Mouse (Mus musculus): ENCODE measurements around the gene Gprasp2.
A peak's percentile ranks its signal among the peaks of the same experiment; 100 is the strongest.
"Not testable (repeated sequence)": the region's sequence is repeated elsewhere in the genome, so short reads cannot be mapped to it uniquely, and the experiment has no call there.

Gprasp2 gene

GRCm38 (mm10) chrX:135838521-135839360 is at the start of gene Gprasp2:
TSS of gene Gprasp2 (plus strand) at chrX:135839034.
- peak in 1 of 2 experiments; percentile 14 for DNase-seq (ENCODE audit: low read depth in 2 of 2, low spot score in 2 of 2)

- DNase-seq (ENCODE audit: low read depth in 2 of 2, low spot score in 2 of 2), result no peak
Measured at GRCm38 (mm10) chrX:135791536-135791935, 47.3 kb upstream of the Gprasp2 start.

- no peak for DNase-seq (ENCODE audit: low read depth in 2 of 2, low spot score in 2 of 2)
Measured at GRCm38 (mm10) chrX:135792326-135792725, 46.5 kb upstream of the Gprasp2 start.

GRCm38 (mm10) chrX:135795591-135796304 is 43.1 kb upstream of the Gprasp2 start:
- peak in 1 of 2 experiments; percentile 21 for DNase-seq (ENCODE audit: low read depth in 2 of 2, low spot score in 2 of 2)

- not testable (repeated sequence) for DNase-seq (ENCODE audit: low read depth in 2 of 2, low spot score in 2 of 2)
Measured at GRCm38 (mm10) chrX:135796305-135797211, 42.3 kb upstream of the Gprasp2 start.

GRCm38 (mm10) chrX:135797212-135797644 is 41.6 kb upstream of the Gprasp2 start, which contains the start of gene Bhlhb9:
TSS of gene Bhlhb9 (plus strand) at chrX:135797594.
- peak; percentile 28 to 47 for DNase-seq (ENCODE audit: low read depth in 2 of 2, low spot score in 2 of 2)

GRCm38 (mm10) chrX:135804149-135804548 is 34.7 kb upstream of the Gprasp2 start:
- no peak for DNase-seq (ENCODE audit: low read depth in 2 of 2, low spot score in 2 of 2)

- peak; percentile 18 to 36 for DNase-seq (ENCODE audit: low read depth in 2 of 2, low spot score in 2 of 2)
Measured at GRCm38 (mm10) chrX:135805780-135806179, 33.1 kb upstream of the Gprasp2 start.

GRCm38 (mm10) chrX:135835896-135836295 is 2.9 kb upstream of the Gprasp2 start:
- not testable (repeated sequence) for DNase-seq (ENCODE audit: low read depth in 2 of 2, low spot score in 2 of 2)

- no peak for DNase-seq (ENCODE audit: low read depth in 2 of 2, low spot score in 2 of 2)
Measured at GRCm38 (mm10) chrX:135837896-135838295, 938 bp upstream of the Gprasp2 start.

GRCm38 (mm10) chrX:135839397-135840391 is 860 bp downstream of the Gprasp2 start:
- DNase-seq (ENCODE audit: low read depth in 2 of 2, low spot score in 2 of 2), result peak in 1 of 2 experiments; percentile 20

- not testable (repeated sequence) for DNase-seq (ENCODE audit: low read depth in 2 of 2, low spot score in 2 of 2)
Measured at GRCm38 (mm10) chrX:135866806-135867205, 28.0 kb downstream of the Gprasp2 start.

- DNase-seq (ENCODE audit: low read depth in 2 of 2, low spot score in 2 of 2), result no peak
Measured at GRCm38 (mm10) chrX:135876679-135877078, 37.8 kb downstream of the Gprasp2 start.

GRCm38 (mm10) chrX:135879626-135880025 is 40.8 kb downstream of the Gprasp2 start:
- no peak for DNase-seq (ENCODE audit: low read depth in 2 of 2, low spot score in 2 of 2)

- peak; percentile 62 to 68 for DNase-seq (ENCODE audit: low read depth in 2 of 2, low spot score in 2 of 2)
Measured at GRCm38 (mm10) chrX:135885411-135886233, 46.8 kb downstream of the Gprasp2 start.

- DNase-seq (ENCODE audit: low read depth in 2 of 2, low spot score in 2 of 2), result peak; percentile 3 to 33
Measured at GRCm38 (mm10) chrX:135886234-135886585, 47.4 kb downstream of the Gprasp2 start.

Measured in CD8-positive naive resting alpha-beta T cell, adult 2 months (primary cell).